Mouse (Mus musculus): ENCODE results near the gene Tmem107. TPM values are rescaled to one million over a fixed set of nuclear protein-coding genes. Genes with fewer than 3 reads are reported as not detected.

The Tmem107 gene
- total and polyA plus RNA-seq, 3 experiments: 22.6 to 31.3 (median 30.1) TPM

DNA sequence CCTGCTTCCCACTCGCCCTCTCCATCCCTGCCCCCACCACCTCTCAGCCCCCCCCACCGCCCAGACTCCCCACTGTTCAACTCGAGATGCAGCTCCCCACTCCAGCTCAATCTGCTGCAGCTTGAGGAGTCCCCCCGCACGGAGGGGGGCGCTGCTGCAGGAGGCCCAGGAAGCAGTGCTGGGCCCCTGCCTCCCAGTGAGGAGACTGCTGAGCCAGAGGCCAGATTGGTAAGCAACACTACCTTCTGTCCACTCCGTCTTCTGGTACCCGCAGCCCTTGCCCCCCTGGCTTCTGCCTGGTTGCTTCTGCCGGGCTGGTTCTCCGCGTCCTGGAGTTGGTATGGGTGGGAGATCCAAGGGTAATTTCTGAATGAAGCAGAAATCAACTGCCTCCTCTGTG, 36.2 kb downstream of the Tmem107 start:
- Histone ChIP-seq H3K27ac (ENCODE audit: insufficient read depth, low read depth) (no peak overlapping the region), H3K9me3 (replicated peaks; ENCODE audit: low read length) (no peaks in the 10 kb centered on the region), H3K9ac (ENCODE audit: insufficient read depth, low read depth) (no peak overlapping the region), H3K4me2 (ENCODE audit: insufficient read depth, low read depth, poor library complexity, severe bottlenecking) (no peak overlapping the region), H3K79me2 (replicated peaks; ENCODE audit: control insufficient read depth, extremely low read depth, insufficient read depth, poor library complexity, severe bottlenecking) (no peaks in the 10 kb centered on the region), H3K36me3 (replicated peaks in 1 of 2; ENCODE audit: control insufficient read depth in 1 of 2, insufficient read depth in 1 of 2, low read length in 1 of 2) (peaks cover 76 to 82% of the 10 kb centered on the region in 2 experiments), H3K27me3 (replicated peaks) (peaks cover 10% of the 10 kb centered on the region), H3K4me3 (replicated peaks in 1 of 3; ENCODE audit: low read depth in 2 of 3, low read length in 2 of 3, poor library complexity in 1 of 3) (no peak overlapping the region), H3K4me1 (ENCODE audit: control insufficient read depth in 1 of 2, insufficient read depth in 2 of 2) (peaks cover 3 to 22% of the 10 kb centered on the region in 2 experiments; a peak in 2 of 4 replicates)
- dilution Hi-C loops (cut with MboI; ENCODE audit: extremely low pct_ligation_motif_present, extremely low pct_unique_long_range_greater_than_20kb, low sequenced_read_pairs) (no loop called here), in situ Hi-C loops (cut with MboI; ENCODE audit: low pct_ligation_motif_present, low pct_unique_long_range_greater_than_20kb, low sequenced_read_pairs) (no loop called here)
- DNase-seq (ENCODE audit: extremely low read depth): no peak
- no peak for TF ChIP-seq POLR2A (IDR thresholded peaks at IDR 0.05; ENCODE audit: low read depth, low read length)
- no peak for TF ChIP-seq ZKSCAN1 (IDR thresholded peaks at IDR 0.05; ENCODE audit: borderline replicate concordance, low read depth, low read length)
- TF ChIP-seq ELF1 (IDR thresholded peaks at IDR 0.05; ENCODE audit: low read depth, low read length): no peak
- TF ChIP-seq ZMIZ1 (IDR thresholded peaks at IDR 0.05; ENCODE audit: low read depth, low read length): no peak
- no peak for TF ChIP-seq NRF1 (IDR thresholded peaks at IDR 0.05; ENCODE audit: low read depth, low read length)
- no peak for TF ChIP-seq CHD1 (IDR thresholded peaks at IDR 0.05; ENCODE audit: low read depth, low read length)
- no peak for TF ChIP-seq POLR2AphosphoS2 (IDR thresholded peaks at IDR 0.05; ENCODE audit: low read depth, low read length)
- TF ChIP-seq JUND (conservative IDR thresholded peaks at IDR 0.05; ENCODE audit: low read depth, low read length): no peak
- TF ChIP-seq TBP (conservative IDR thresholded peaks at IDR 0.05; ENCODE audit: low read depth, low read length): no peak

DNA sequence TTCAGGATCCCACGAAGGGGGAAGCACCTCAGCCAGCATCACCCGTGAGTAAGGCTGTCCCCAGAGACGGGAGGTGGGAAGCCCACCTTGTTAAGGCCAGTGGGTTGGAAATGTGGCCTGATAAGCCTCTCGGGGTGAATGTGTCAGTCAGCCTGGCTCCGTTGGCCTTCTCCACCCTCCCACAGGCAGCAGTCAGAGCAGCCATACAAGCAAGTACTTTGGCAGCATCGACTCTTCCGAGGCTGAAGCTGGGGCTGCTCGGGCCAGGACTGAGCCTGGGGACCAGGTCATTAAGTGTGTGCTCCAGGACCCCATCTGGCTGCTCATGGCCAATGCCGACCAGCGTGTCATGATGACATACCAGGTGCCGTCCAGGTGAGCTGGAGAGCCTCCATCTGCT, 37.1 kb downstream of the Tmem107 start:
- Histone ChIP-seq H3K9ac (ENCODE audit: insufficient read depth, low read depth) (no peak overlapping the region), H3K27me3 (replicated peaks) (peaks cover 19% of the 10 kb centered on the region), H3K4me1 (ENCODE audit: control insufficient read depth in 1 of 2, insufficient read depth in 2 of 2) (peaks cover 0 to 18% of the 10 kb centered on the region in 2 experiments; a peak in 2 of 4 replicates), H3K4me2 (ENCODE audit: insufficient read depth, low read depth, poor library complexity, severe bottlenecking) (no peak overlapping the region), H3K9me3 (replicated peaks; ENCODE audit: low read length) (no peaks in the 10 kb centered on the region), H3K79me2 (replicated peaks; ENCODE audit: control insufficient read depth, extremely low read depth, insufficient read depth, poor library complexity, severe bottlenecking) (no peaks in the 10 kb centered on the region), H3K27ac (ENCODE audit: insufficient read depth, low read depth) (no peak overlapping the region), H3K36me3 (replicated peaks in 1 of 2; ENCODE audit: control insufficient read depth in 1 of 2, insufficient read depth in 1 of 2, low read length in 1 of 2) (peaks cover 68 to 74% of the 10 kb centered on the region in 2 experiments), H3K4me3 (replicated peaks in 1 of 3; ENCODE audit: low read depth in 2 of 3, low read length in 2 of 3, poor library complexity in 1 of 3) (no peak overlapping the region)
- dilution Hi-C loops (cut with MboI; ENCODE audit: extremely low pct_ligation_motif_present, extremely low pct_unique_long_range_greater_than_20kb, low sequenced_read_pairs) (no loop called here), in situ Hi-C loops (cut with MboI; ENCODE audit: low pct_ligation_motif_present, low pct_unique_long_range_greater_than_20kb, low sequenced_read_pairs) (no loop called here)
- no peak for DNase-seq (ENCODE audit: extremely low read depth)
- TF ChIP-seq TCF12 (IDR thresholded peaks at IDR 0.05; ENCODE audit: low read depth, low read length): no peak
- no peak for TF ChIP-seq SIN3A (IDR thresholded peaks at IDR 0.05; ENCODE audit: low read length)
- no peak for TF ChIP-seq PAX5 (IDR thresholded peaks at IDR 0.05; ENCODE audit: low read length)
- no peak for TF ChIP-seq MYC (IDR thresholded peaks at IDR 0.05; ENCODE audit: low read depth, low read length)

DNA sequence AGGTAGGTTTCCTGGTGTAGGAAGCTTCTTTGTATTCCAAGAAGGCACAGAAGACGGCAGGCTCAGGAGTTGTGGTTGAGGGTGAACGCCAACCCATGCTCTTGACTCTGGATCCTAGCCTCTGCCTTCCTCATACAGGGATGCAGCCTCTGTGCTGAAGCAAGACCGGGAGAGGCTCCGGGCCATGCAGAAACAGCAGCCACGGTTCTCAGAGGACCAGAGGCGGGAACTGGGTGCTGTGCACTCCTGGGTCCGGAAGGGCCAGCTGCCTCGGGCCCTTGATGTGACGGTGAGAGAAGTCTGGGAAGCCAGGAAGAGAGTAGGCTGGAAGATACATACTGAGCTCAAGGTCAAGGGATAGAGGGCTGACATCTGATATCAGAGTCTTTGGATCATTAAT, 37.6 kb downstream of the Tmem107 start:
- DNase-seq (ENCODE audit: extremely low read depth): no peak
- dilution Hi-C loops (cut with MboI; ENCODE audit: extremely low pct_ligation_motif_present, extremely low pct_unique_long_range_greater_than_20kb, low sequenced_read_pairs) (no loop called here), in situ Hi-C loops (cut with MboI; ENCODE audit: low pct_ligation_motif_present, low pct_unique_long_range_greater_than_20kb, low sequenced_read_pairs) (no loop called here)
- Histone ChIP-seq H3K27ac (ENCODE audit: insufficient read depth, low read depth) (no peak overlapping the region), H3K79me2 (replicated peaks; ENCODE audit: control insufficient read depth, extremely low read depth, insufficient read depth, poor library complexity, severe bottlenecking) (no peaks in the 10 kb centered on the region), H3K9me3 (replicated peaks; ENCODE audit: low read length) (no peaks in the 10 kb centered on the region), H3K4me1 (ENCODE audit: control insufficient read depth in 1 of 2, insufficient read depth in 2 of 2) (peaks cover 0 to 18% of the 10 kb centered on the region in 2 experiments; a peak in 2 of 4 replicates), H3K4me2 (ENCODE audit: insufficient read depth, low read depth, poor library complexity, severe bottlenecking) (no peak overlapping the region), H3K4me3 (replicated peaks in 1 of 3; ENCODE audit: low read depth in 2 of 3, low read length in 2 of 3, poor library complexity in 1 of 3) (no peak overlapping the region), H3K9ac (ENCODE audit: insufficient read depth, low read depth) (no peak overlapping the region), H3K27me3 (replicated peaks) (peaks cover 24% of the 10 kb centered on the region), H3K36me3 (replicated peaks in 1 of 2; ENCODE audit: control insufficient read depth in 1 of 2, insufficient read depth in 1 of 2, low read length in 1 of 2) (peaks cover 63 to 68% of the 10 kb centered on the region in 2 experiments)
- TF ChIP-seq CHD1 (IDR thresholded peaks at IDR 0.05; ENCODE audit: low read depth, low read length) (no peak), MAX (IDR thresholded peaks at IDR 0.05; ENCODE audit: low read length) (no peak), NELFE (IDR thresholded peaks at IDR 0.05; ENCODE audit: low read depth, low read length) (no peak)
